Mouse (Mus musculus): Measurements from ENCODE around the gene Nfat5. TPM values are rescaled to one million over a fixed set of nuclear protein-coding genes. Genes with fewer than 3 reads are reported as not detected.

Gene Nfat5
- polyA plus RNA-seq, 1 experiment, result 15.5 TPM

GRCm38 (mm10) chr8:107291171-107291601, 2.1 kb upstream of the Nfat5 start:
- no peak overlapping the region for H3K27ac ChIP-seq (ENCODE audit: insufficient read depth, low read depth, low read length)

GRCm38 (mm10) chr8:107292119-107292927, 947 bp upstream of the Nfat5 start:
- 59% methylated on average over 18 of the region's 18 CpGs for whole genome bisulfite sequencing
- Histone ChIP-seq H3K27me3 (ENCODE audit: control insufficient read depth, insufficient read depth, low read length) (no peaks in the 10 kb centered on the region), H3K4me1 (ENCODE audit: control insufficient read depth, insufficient read depth, insufficient read length, low read length) (no peaks in the 10 kb centered on the region; the same call in none of the 2 replicates), H3K4me3 (ENCODE audit: low read depth, low read length) (peak overlapping the region; percentile 89), H3K36me3 (ENCODE audit: control insufficient read depth, insufficient read depth, low read length) (no peaks in the 10 kb centered on the region), H3K27ac (ENCODE audit: insufficient read depth, low read depth, low read length) (peak overlapping the region; percentile 85)
- TF ChIP-seq CTCF (IDR thresholded peaks at IDR 0.05; ENCODE audit: extremely low read depth, insufficient read length, insufficient replicate concordance, low read depth, low read length) (peak; percentile 4; the same call in 1 of the 2 replicates), POLR2A (IDR thresholded peaks at IDR 0.05; ENCODE audit: low read depth, low read length) (no peak)

More at GRCm38 (mm10) chr8:107291171-107291601, 2.1 kb upstream of the Nfat5 start:
- Histone ChIP-seq H3K27me3 (ENCODE audit: control insufficient read depth, insufficient read depth, low read length) (no peaks in the 10 kb centered on the region), H3K4me3 (ENCODE audit: low read depth, low read length) (no peak overlapping the region), H3K4me1 (ENCODE audit: control insufficient read depth, insufficient read depth, insufficient read length, low read length) (no peaks in the 10 kb centered on the region; the same call in none of the 2 replicates), H3K36me3 (ENCODE audit: control insufficient read depth, insufficient read depth, low read length) (no peaks in the 10 kb centered on the region)
- 87% methylated on average over 4 of the region's 4 CpGs for WGBS
- TF ChIP-seq CTCF (IDR thresholded peaks at IDR 0.05; ENCODE audit: extremely low read depth, insufficient read length, insufficient replicate concordance, low read depth, low read length) (no peak), POLR2A (IDR thresholded peaks at IDR 0.05; ENCODE audit: low read depth, low read length) (no peak)

- TF ChIP-seq CTCF (IDR thresholded peaks at IDR 0.05; ENCODE audit: extremely low read depth, insufficient read length, insufficient replicate concordance, low read depth, low read length) (no peak), POLR2A (IDR thresholded peaks at IDR 0.05; ENCODE audit: low read depth, low read length) (no peak)
- peak overlapping the region; percentile 89 for H3K4me3 ChIP-seq (ENCODE audit: low read depth, low read length)
- no peaks in the 10 kb centered on the region; the same call in none of the 2 replicates for H3K4me1 ChIP-seq (ENCODE audit: control insufficient read depth, insufficient read depth, insufficient read length, low read length)
- peak overlapping the region; percentile 97 for H3K27ac ChIP-seq (ENCODE audit: insufficient read depth, low read depth, low read length)
- H3K36me3 ChIP-seq (ENCODE audit: control insufficient read depth, insufficient read depth, low read length), result no peaks in the 10 kb centered on the region; the same call in 1 of the 2 replicates
- 1% methylated on average over 77 of the region's 98 CpGs for WGBS
- H3K27me3 ChIP-seq (ENCODE audit: control insufficient read depth, insufficient read depth, low read length), result no peaks in the 10 kb centered on the region
These were observed 665 bp downstream of the Nfat5 start for GRCm38 (mm10) chr8:107293641-107294628.

- TF ChIP-seq CTCF (IDR thresholded peaks at IDR 0.05; ENCODE audit: extremely low read depth, insufficient read length, insufficient replicate concordance, low read depth, low read length) (no peak), POLR2A (IDR thresholded peaks at IDR 0.05; ENCODE audit: low read depth, low read length) (no peak)
- H3K36me3 ChIP-seq (ENCODE audit: control insufficient read depth, insufficient read depth, low read length), result no peaks in the 10 kb centered on the region; the same call in 1 of the 2 replicates
- no peaks in the 10 kb centered on the region; the same call in none of the 2 replicates for H3K4me1 ChIP-seq (ENCODE audit: control insufficient read depth, insufficient read depth, insufficient read length, low read length)
- H3K4me3 ChIP-seq (ENCODE audit: low read depth, low read length), result no peak overlapping the region
- no peak overlapping the region for H3K27ac ChIP-seq (ENCODE audit: insufficient read depth, low read depth, low read length)
- 59% methylated on average over 1 of the region's 1 CpGs for WGBS
- no peaks in the 10 kb centered on the region for H3K27me3 ChIP-seq (ENCODE audit: control insufficient read depth, insufficient read depth, low read length)
These were observed 2.2 kb downstream of the Nfat5 start for GRCm38 (mm10) chr8:107295450-107295849.

GRCm38 (mm10) chr8:107311876-107312275, 18.6 kb downstream of the Nfat5 start:
- no peaks in the 10 kb centered on the region for H3K4me1 ChIP-seq (ENCODE audit: control insufficient read depth, insufficient read depth, insufficient read length, low read length)
- H3K27me3 ChIP-seq (ENCODE audit: control insufficient read depth, insufficient read depth, low read length), result no peaks in the 10 kb centered on the region
- no peak overlapping the region for H3K27ac ChIP-seq (ENCODE audit: insufficient read depth, low read depth, low read length)
- no peaks in the 10 kb centered on the region for H3K36me3 ChIP-seq (ENCODE audit: control insufficient read depth, insufficient read depth, low read length)
- no peak overlapping the region for H3K4me3 ChIP-seq (ENCODE audit: low read depth, low read length)
- TF ChIP-seq POLR2A (IDR thresholded peaks at IDR 0.05; ENCODE audit: low read depth, low read length) (no peak), CTCF (IDR thresholded peaks at IDR 0.05; ENCODE audit: extremely low read depth, insufficient read length, insufficient replicate concordance, low read depth, low read length) (no peak)

- WGBS, result 0% methylated on average over 1 of the region's 1 CpGs
These were observed 30.9 kb downstream of the Nfat5 start for GRCm38 (mm10) chr8:107324142-107324541.

More at GRCm38 (mm10) chr8:107324142-107324541, 30.9 kb downstream of the Nfat5 start:
- Histone ChIP-seq H3K27me3 (ENCODE audit: control insufficient read depth, insufficient read depth, low read length) (no peaks in the 10 kb centered on the region), H3K27ac (ENCODE audit: insufficient read depth, low read depth, low read length) (no peak overlapping the region), H3K36me3 (ENCODE audit: control insufficient read depth, insufficient read depth, low read length) (no peaks in the 10 kb centered on the region), H3K4me3 (ENCODE audit: low read depth, low read length) (no peak overlapping the region), H3K4me1 (ENCODE audit: control insufficient read depth, insufficient read depth, insufficient read length, low read length) (no peaks in the 10 kb centered on the region)
- TF ChIP-seq CTCF (IDR thresholded peaks at IDR 0.05; ENCODE audit: extremely low read depth, insufficient read length, insufficient replicate concordance, low read depth, low read length) (peak; percentile 81; the same call in 1 of the 2 replicates), POLR2A (IDR thresholded peaks at IDR 0.05; ENCODE audit: low read depth, low read length) (no peak)
